Mouse (Mus musculus): ENCODE results near the gene Tmcc3. TPM values are rescaled to one million over a fixed set of nuclear protein-coding genes. Genes with fewer than 3 reads are reported as not detected.

Tmcc3 gene
- polyA plus RNA-seq, 1 experiment from 2014 or later, result 4.8 TPM

DNA sequence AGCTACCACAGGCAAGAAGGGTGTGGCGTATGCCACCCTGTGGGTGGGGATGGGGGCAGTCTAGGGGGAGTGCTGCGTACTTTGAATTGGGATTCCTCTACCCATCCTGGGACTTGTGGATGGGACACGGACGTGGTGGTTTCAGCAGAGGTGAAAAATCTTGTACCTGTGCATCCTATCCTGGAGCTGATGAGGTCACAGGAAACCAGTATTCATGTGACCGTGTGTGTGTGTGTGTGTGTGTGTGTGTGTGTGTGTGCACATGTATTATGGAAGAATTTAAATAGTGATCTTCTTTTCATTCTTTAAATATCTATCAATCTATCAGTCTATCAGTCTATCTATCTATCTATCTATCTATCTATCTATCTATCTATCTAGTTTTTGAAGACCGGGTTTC lies 239.8 kb downstream of the Tmcc3 start:
- 88% methylated on average over 6 of the region's 6 CpGs for WGBS
- no peak overlapping the region for H3K9ac ChIP-seq (replicated peaks)
- no peaks in the 10 kb centered on the region for H3K36me3 ChIP-seq
- H3K27me3 ChIP-seq, result no peaks in the 10 kb centered on the region
- H3K4me1 ChIP-seq, result peaks cover 12% of the 10 kb centered on the region; the same call in 1 of the 2 replicates
- no peak overlapping the region for H3K27ac ChIP-seq (replicated peaks)
- H3K9me3 ChIP-seq, result no peaks in the 10 kb centered on the region
- no peak for ATAC-seq (ENCODE audit: low FRiP score, low read depth)
- no peak overlapping the region for H3K4me3 ChIP-seq
- no peak overlapping the region for H3K4me2 ChIP-seq (replicated peaks)

DNA sequence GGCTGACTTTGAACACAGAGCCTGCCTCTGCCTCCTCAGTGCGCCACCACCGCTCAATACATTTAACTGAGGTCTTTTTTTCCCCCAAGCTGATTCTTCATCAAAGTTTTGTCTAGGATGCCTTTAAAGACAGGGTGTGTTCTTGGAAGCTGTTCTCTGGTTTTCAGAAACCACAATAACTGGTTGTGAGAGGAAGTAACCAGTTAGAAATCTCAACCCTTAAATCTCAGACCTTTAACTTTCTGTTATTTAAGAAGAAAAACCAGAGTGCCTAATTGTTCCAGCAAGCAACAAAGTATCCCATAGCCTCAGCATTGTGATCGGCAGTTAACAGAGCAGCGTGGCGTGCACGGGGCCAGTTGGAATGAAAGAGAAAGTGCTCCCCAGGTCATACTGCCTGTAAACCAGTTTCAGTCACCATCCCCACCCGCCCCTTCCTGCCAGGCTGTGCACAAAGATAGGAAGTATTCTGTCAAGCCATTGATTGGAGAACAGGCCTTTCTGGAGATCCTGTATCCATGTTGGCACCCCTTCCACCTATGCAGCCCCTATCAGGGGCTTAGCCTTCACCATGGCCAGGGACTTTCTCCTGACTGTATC lies 240.3 kb downstream of the Tmcc3 start:
- Histone ChIP-seq H3K9ac (replicated peaks) (no peak overlapping the region), H3K9me3 (no peaks in the 10 kb centered on the region), H3K4me2 (replicated peaks) (no peak overlapping the region), H3K4me3 (no peak overlapping the region), H3K27me3 (no peaks in the 10 kb centered on the region), H3K4me1 (peaks cover 12% of the 10 kb centered on the region; the same call in 1 of the 2 replicates), H3K27ac (replicated peaks) (no peak overlapping the region), H3K36me3 (no peaks in the 10 kb centered on the region)
- 81% methylated on average over 7 of the region's 7 CpGs for WGBS
- ATAC-seq (ENCODE audit: low FRiP score, low read depth), result no peak

GRCm38 (mm10) chr10:94555394-94555793 lies 243.6 kb downstream of the Tmcc3 start:
- no peak overlapping the region for H3K4me2 ChIP-seq (replicated peaks)
- 0 out of 2 replicates have a peak, but pooled peaks cover 6% of the 10 kb centered on the region for H3K4me1 ChIP-seq
- ATAC-seq (ENCODE audit: low FRiP score, low read depth), result no peak
- H3K27me3 ChIP-seq, result peaks cover 4% of the 10 kb centered on the region; the same call in 1 of the 2 replicates
- H3K27ac ChIP-seq (replicated peaks), result no peak overlapping the region
- H3K4me3 ChIP-seq, result no peak overlapping the region
- no peaks in the 10 kb centered on the region for H3K9me3 ChIP-seq
- no peak overlapping the region for H3K9ac ChIP-seq (replicated peaks)
- 88% methylated on average over 2 of the region's 2 CpGs for WGBS
- no peaks in the 10 kb centered on the region for H3K36me3 ChIP-seq

GRCm38 (mm10) chr10:94557428-94558149 lies 245.8 kb downstream of the Tmcc3 start:
- 0 out of 2 replicates have a peak, but pooled peaks cover 9% of the 10 kb centered on the region for H3K4me1 ChIP-seq
- H3K4me2 ChIP-seq (replicated peaks), result no peak overlapping the region
- no peak for ATAC-seq (ENCODE audit: low FRiP score, low read depth)
- no peaks in the 10 kb centered on the region for H3K36me3 ChIP-seq
- no peak overlapping the region for H3K27ac ChIP-seq (replicated peaks)
- peaks cover 4% of the 10 kb centered on the region; the same call in 1 of the 2 replicates for H3K27me3 ChIP-seq
- no peak overlapping the region for H3K9ac ChIP-seq (replicated peaks)
- WGBS, result 79% methylated on average over 6 of the region's 6 CpGs
- H3K4me3 ChIP-seq, result no peak overlapping the region
- H3K9me3 ChIP-seq, result no peaks in the 10 kb centered on the region

GRCm38 (mm10) chr10:94558826-94559225 lies 247.1 kb downstream of the Tmcc3 start:
- WGBS, result 84% methylated on average over 7 of the region's 7 CpGs
- no peaks in the 10 kb centered on the region for H3K9me3 ChIP-seq
- H3K4me3 ChIP-seq, result no peak overlapping the region
- H3K36me3 ChIP-seq, result no peaks in the 10 kb centered on the region
- 0 out of 2 replicates have a peak, but pooled peaks cover 9% of the 10 kb centered on the region for H3K4me1 ChIP-seq
- H3K4me2 ChIP-seq (replicated peaks), result no peak overlapping the region
- no peak overlapping the region for H3K9ac ChIP-seq (replicated peaks)
- no peak for ATAC-seq (ENCODE audit: low FRiP score, low read depth)
- peaks cover 4% of the 10 kb centered on the region; the same call in 1 of the 2 replicates for H3K27me3 ChIP-seq
- H3K27ac ChIP-seq (replicated peaks), result no peak overlapping the region

DNA sequence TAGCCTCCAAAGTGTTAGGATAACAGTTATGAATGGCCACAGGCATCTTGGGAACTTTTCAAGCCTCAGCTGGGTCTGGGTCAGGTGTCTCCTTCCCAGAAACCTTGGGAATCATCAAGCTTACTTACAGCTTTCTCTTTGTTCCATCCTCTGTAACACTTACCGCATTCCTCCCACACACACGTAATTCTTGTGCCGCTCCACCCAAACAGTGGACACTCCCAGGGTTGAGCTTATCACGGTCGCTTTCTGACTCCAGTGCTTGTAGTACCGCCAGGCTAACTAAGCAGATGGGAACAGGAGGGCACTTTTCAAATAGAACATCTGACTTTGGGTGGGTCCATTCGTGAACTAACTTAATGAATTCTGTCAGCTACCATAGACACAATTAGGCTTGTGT lies 249.6 kb downstream of the Tmcc3 start:
- no peak for ATAC-seq (ENCODE audit: low FRiP score, low read depth)
- no peaks in the 10 kb centered on the region for H3K36me3 ChIP-seq
- H3K9ac ChIP-seq (replicated peaks), result no peak overlapping the region
- 58% methylated on average over 7 of the region's 7 CpGs for WGBS
- no peak overlapping the region for H3K4me3 ChIP-seq
- peaks cover 4% of the 10 kb centered on the region; the same call in 1 of the 2 replicates for H3K27me3 ChIP-seq
- 0 out of 2 replicates have a peak, but pooled peaks cover 9% of the 10 kb centered on the region for H3K4me1 ChIP-seq
- no peak overlapping the region for H3K4me2 ChIP-seq (replicated peaks)
- H3K27ac ChIP-seq (replicated peaks), result no peak overlapping the region
- no peaks in the 10 kb centered on the region for H3K9me3 ChIP-seq

DNA sequence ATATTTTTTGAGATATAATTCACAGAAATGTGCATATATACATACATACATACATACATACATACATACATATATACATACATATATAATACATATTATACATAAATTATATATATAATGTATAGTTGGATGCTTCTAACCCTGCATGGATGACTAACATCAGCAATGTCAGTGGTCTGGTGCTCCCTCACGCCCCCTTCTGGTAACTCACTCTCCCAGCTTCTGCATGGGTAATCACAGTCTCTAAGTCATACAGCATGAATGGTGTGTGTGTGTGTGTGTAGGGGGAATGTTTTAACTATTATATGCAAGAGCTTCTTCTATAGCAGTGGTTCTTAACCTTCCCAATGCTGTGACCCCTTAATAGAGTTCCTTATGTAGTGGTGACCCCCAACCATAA lies 250.4 kb downstream of the Tmcc3 start:
- Histone ChIP-seq H3K4me3 (no peak overlapping the region), H3K36me3 (no peaks in the 10 kb centered on the region), H3K4me1 (0 out of 2 replicates have a peak, but pooled peaks cover 9% of the 10 kb centered on the region), H3K27ac (replicated peaks) (no peak overlapping the region), H3K27me3 (peaks cover 4% of the 10 kb centered on the region; the same call in 1 of the 2 replicates), H3K9ac (replicated peaks) (no peak overlapping the region), H3K9me3 (no peaks in the 10 kb centered on the region), H3K4me2 (replicated peaks) (no peak overlapping the region)
- WGBS, result 21% methylated on average over 1 of the region's 1 CpGs
- no peak for ATAC-seq (ENCODE audit: low FRiP score, low read depth)

- 88% methylated on average over 3 of the region's 3 CpGs for WGBS
These were observed 251.2 kb downstream of the Tmcc3 start for GRCm38 (mm10) chr10:94562991-94563390.

GRCm38 (mm10) chr10:94565410-94566221 lies 253.9 kb downstream of the Tmcc3 start:
- H3K4me3 ChIP-seq, result no peak overlapping the region
- H3K27me3 ChIP-seq, result no peaks in the 10 kb centered on the region
- 66% methylated on average over 7 of the region's 7 CpGs for WGBS
- H3K4me2 ChIP-seq (replicated peaks), result no peak overlapping the region
- 0 out of 2 replicates have a peak, but pooled peaks cover 5% of the 10 kb centered on the region for H3K4me1 ChIP-seq
- no peaks in the 10 kb centered on the region for H3K36me3 ChIP-seq
- H3K9me3 ChIP-seq, result no peaks in the 10 kb centered on the region
- no peak overlapping the region for H3K9ac ChIP-seq (replicated peaks)
- no peak overlapping the region for H3K27ac ChIP-seq (replicated peaks)
- no peak for ATAC-seq (ENCODE audit: low FRiP score, low read depth)

More at GRCm38 (mm10) chr10:94562991-94563390, 251.2 kb downstream of the Tmcc3 start:
- Histone ChIP-seq H3K4me1 (0 out of 2 replicates have a peak, but pooled peaks cover 9% of the 10 kb centered on the region), H3K27me3 (peaks cover 4% of the 10 kb centered on the region; the same call in 1 of the 2 replicates), H3K27ac (replicated peaks) (no peak overlapping the region), H3K36me3 (no peaks in the 10 kb centered on the region), H3K9me3 (no peaks in the 10 kb centered on the region), H3K9ac (replicated peaks) (no peak overlapping the region), H3K4me2 (replicated peaks) (no peak overlapping the region), H3K4me3 (no peak overlapping the region)
- no peak for ATAC-seq (ENCODE audit: low FRiP score, low read depth)

GRCm38 (mm10) chr10:94566222-94566868 lies 254.6 kb downstream of the Tmcc3 start:
- WGBS, result 58% methylated on average over 21 of the region's 21 CpGs
- H3K27me3 ChIP-seq, result no peaks in the 10 kb centered on the region
- H3K4me1 ChIP-seq, result 0 out of 2 replicates have a peak, but pooled peaks cover 4% of the 10 kb centered on the region
- H3K36me3 ChIP-seq, result no peaks in the 10 kb centered on the region
- H3K27ac ChIP-seq (replicated peaks), result no peak overlapping the region
- no peak overlapping the region for H3K9ac ChIP-seq (replicated peaks)
- ATAC-seq (ENCODE audit: low FRiP score, low read depth), result no peak
- H3K4me3 ChIP-seq, result no peak overlapping the region
- no peaks in the 10 kb centered on the region for H3K9me3 ChIP-seq
- no peak overlapping the region for H3K4me2 ChIP-seq (replicated peaks)

- 96% methylated on average over 6 of the region's 6 CpGs for WGBS
These were observed 255.5 kb downstream of the Tmcc3 start for GRCm38 (mm10) chr10:94567251-94567650.

More at GRCm38 (mm10) chr10:94567251-94567650, 255.5 kb downstream of the Tmcc3 start:
- H3K36me3 ChIP-seq, result no peaks in the 10 kb centered on the region
- ATAC-seq (ENCODE audit: low FRiP score, low read depth), result no peak
- no peaks in the 10 kb centered on the region for H3K4me1 ChIP-seq
- H3K27ac ChIP-seq (replicated peaks), result no peak overlapping the region
- no peaks in the 10 kb centered on the region for H3K9me3 ChIP-seq
- H3K4me2 ChIP-seq (replicated peaks), result no peak overlapping the region
- no peaks in the 10 kb centered on the region for H3K27me3 ChIP-seq
- no peak overlapping the region for H3K9ac ChIP-seq (replicated peaks)
- H3K4me3 ChIP-seq, result no peak overlapping the region
